Mouse (Mus musculus) lung, adult 2 months (tissue): ENCODE data around the gene Pdcd7.

ENCODE experiments used
- CTCF ChIP-seq: fragments of 200-500 bp; IDR thresholded peaks from 2 replicates; pipeline ENCODE4 v1.5.1; 2011; ENCODE audit warnings: mild to moderate bottlenecking, low read length, control low read depth; ENCODE audit not compliant: insufficient read depth
- POLR2A ChIP-seq: fragments of 200-500 bp; IDR thresholded peaks from 2 replicates; pipeline ENCODE4 v1.6.1; 2011; ENCODE audit warnings: low read depth, mild to moderate bottlenecking, control low read depth, low read length, borderline replicate concordance; ENCODE audit errors: extremely low read depth

DNA sequence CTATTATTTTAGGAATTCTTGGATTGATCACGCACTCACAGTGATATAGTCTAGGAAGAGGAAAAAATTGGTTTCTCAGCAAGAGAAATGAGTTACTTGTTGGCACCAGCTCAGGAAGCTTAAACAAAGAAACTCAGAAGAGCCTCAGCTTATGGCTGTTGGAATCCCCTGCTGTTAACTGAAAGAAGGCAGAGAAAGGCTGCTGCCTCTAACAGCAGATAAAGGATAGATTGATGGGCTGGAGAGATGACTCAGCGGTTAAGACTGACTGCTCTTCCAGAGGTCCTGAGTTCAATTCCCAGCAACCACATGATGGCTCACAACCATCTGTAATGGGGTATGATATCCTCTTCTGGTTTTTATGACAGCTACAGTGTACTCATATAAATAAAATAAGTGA, 18.5 kb upstream of the Pdcd7 start:
- TF ChIP-seq POLR2A (no peak), CTCF (no peak)
